10 mouse cellular contexts compared by ENCODE assay signal in the genomic region with DNA sequence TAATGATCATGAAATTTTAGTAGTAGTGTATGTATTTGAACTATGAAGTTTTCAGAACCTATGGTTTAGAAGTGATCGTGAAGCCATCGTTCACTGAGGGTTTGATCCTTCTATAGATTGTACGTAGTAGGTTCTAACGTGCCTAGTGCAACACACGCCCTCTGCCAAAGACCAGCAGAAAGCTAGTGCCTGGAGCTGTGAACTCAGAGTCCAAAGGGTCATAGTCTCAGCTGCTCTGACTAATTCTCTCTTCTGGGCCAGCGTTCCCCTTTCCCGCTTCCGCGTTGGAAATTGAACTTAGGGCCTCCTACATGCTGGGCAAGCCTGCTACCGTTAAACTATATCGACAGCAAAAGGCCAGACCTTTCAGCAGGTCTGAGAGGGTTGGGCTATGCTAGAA. TPM values are rescaled to one million over a fixed set of nuclear protein-coding genes. Genes with fewer than 3 reads are reported as not detected.
DNase-seq lines count a peak whose midpoint lies in the region; ATAC-seq and TF ChIP-seq lines count a peak whose summit lies in the region.
"Had no signal": no experiment of that assay in that cellular context is flagged by ENCODE, and none has a peak within 500 bp of the region (broad histone marks: within the 10 kb centered on the region; RNA-seq: fewer than 3 reads in every experiment).

No protein-coding gene starts in this region.

- WGBS in forebrain, embryonic 15.5 days, result 20% methylated on average over 11 of the region's 11 CpGs
- 26% methylated on average over 11 of the region's 11 CpGs for WGBS in kidney, adult 2 months

- peaks cover 4% of the 10 kb centered on the region for H3K4me1 ChIP-seq in cortical plate, adult 2 months (ENCODE audit: control insufficient read depth, insufficient read depth, low read length)
- H3K4me1 ChIP-seq in forebrain, embryonic 15.5 days, result peaks cover 24% of the 10 kb centered on the region
- H3K4me1 ChIP-seq in kidney, adult 2 months (ENCODE audit: control insufficient read depth, insufficient read depth, low read length), result peaks cover 5% of the 10 kb centered on the region; the same call in 1 of the 2 replicates

- no peaks in the 10 kb centered on the region for H3K9me3 ChIP-seq in forebrain, embryonic 15.5 days

- no peak overlapping the region for H3K9ac ChIP-seq in forebrain, embryonic 15.5 days (replicated peaks)

- TF ChIP-seq CTCF in cortical plate, adult 2 months (IDR thresholded peaks at IDR 0.05; ENCODE audit: extremely low read depth, insufficient read depth, low read length), result no peak
- no peak for TF ChIP-seq CTCF in kidney, adult 2 months (conservative IDR thresholded peaks at IDR 0.05; ENCODE audit: insufficient read depth, insufficient read length, low read depth, low read length)

- no peak overlapping the region for H3K27ac ChIP-seq in cortical plate, adult 2 months (ENCODE audit: insufficient read depth, low read length)
- H3K27ac ChIP-seq in forebrain, embryonic 15.5 days (replicated peaks), result no peak overlapping the region
- peak overlapping the region; percentile 72 for H3K27ac ChIP-seq in kidney, adult 2 months (ENCODE audit: insufficient read depth, low read depth, low read length)

- no peak for TF ChIP-seq POLR2A in cortical plate, adult 2 months (IDR thresholded peaks at IDR 0.05; ENCODE audit: extremely low read depth, insufficient read depth, low read length)
- no peak for TF ChIP-seq POLR2A in kidney, adult 2 months (IDR thresholded peaks at IDR 0.05; ENCODE audit: low read depth, low read length)

- H3K4me2 ChIP-seq in forebrain, embryonic 15.5 days (replicated peaks), result peak overlapping the region; percentile 85; the same call in 1 of the 2 replicates

- ATAC-seq in forebrain, embryonic 15.5 days (replicated peaks), result no peak

- H3K36me3 ChIP-seq in forebrain, embryonic 15.5 days, result no peaks in the 10 kb centered on the region
- H3K36me3 ChIP-seq in kidney, adult 2 months (ENCODE audit: control insufficient read depth, insufficient read depth, low read length), result no peaks in the 10 kb centered on the region

- H3K4me3 ChIP-seq in cortical plate, adult 2 months (ENCODE audit: insufficient read depth, low read length), result peak overlapping the region; percentile 55; the same call in 1 of the 2 replicates
- 0 out of 2 replicates have a peak overlapping the region, but pooled peaks have one; percentile 71 for H3K4me3 ChIP-seq in forebrain, embryonic 15.5 days
- no peak overlapping the region for H3K4me3 ChIP-seq in kidney, adult 2 months (ENCODE audit: insufficient read depth, low read depth, low read length)

- H3K27me3 ChIP-seq in forebrain, embryonic 15.5 days, result no peaks in the 10 kb centered on the region
- H3K27me3 ChIP-seq in kidney, adult 2 months (replicated peaks; ENCODE audit: control insufficient read depth, insufficient read depth, low read length), result no peaks in the 10 kb centered on the region
- H3K27me3 ChIP-seq: Patski had no signal

- DNase-seq in kidney, adult 2 months, result peak; percentile 90
- DNase-seq in lung, postnatal 36 days, result peak; percentile 35
- no peak for DNase-seq in left cerebral cortex, adult 18-20 months (ENCODE audit: low spot score in 2 of 2)
- no peak for DNase-seq in urinary bladder, postnatal 4 days (ENCODE audit: low spot score in 2 of 2)
- no peak for DNase-seq in thymus, postnatal 25 days
- DNase-seq in cerebellum, postnatal 4 days (ENCODE audit: low spot score in 2 of 2), result no peak

RNA-seq across cellular contexts. Expression of gene Sbf2, which starts 1.1 kb away (rescaled TPM):
- polyA plus RNA-seq in cortical plate, adult 2 months (2012; rRNA removed), result 32.8 and 34.2 TPM in 2 replicates
- 66.4 and 68.8 TPM in 2 replicates for polyA plus RNA-seq in forebrain, embryonic 15.5 days (2015; fragmentation: Nextera tagmentation; extraction: Ambion mirVana)
- polyA plus RNA-seq in kidney, adult 2 months (2012; rRNA removed), result 23.3 and 24.9 TPM in 2 replicates
- 10 to 100 TPM; 52.6 to 55.5 TPM for total RNA-seq in left cerebral cortex, adult 18-20 months (2021)

RNA-seq across cellular contexts. Expression of gene Adm, which starts 11.7 kb away (rescaled TPM):
- polyA plus RNA-seq in cortical plate, adult 2 months (2012; rRNA removed), result 2.0 and 3.0 TPM in 2 replicates
- polyA plus RNA-seq in forebrain, embryonic 15.5 days (2015; fragmentation: Nextera tagmentation; extraction: Ambion mirVana), result 3.7 and 5.3 TPM in 2 replicates
- 12.0 and 13.2 TPM in 2 replicates for polyA plus RNA-seq in kidney, adult 2 months (2012; rRNA removed)
- 1 to 10 TPM; 2.6 to 3.3 TPM for total RNA-seq in left cerebral cortex, adult 18-20 months (2021)
- total RNA-seq: hematopoietic stem cell, adult 5-6 weeks had no signal
- polyA plus RNA-seq: Patski had no signal

Comparison
In these comparisons a context has a peak if more than half of its experiments do, and no peak if none do; other contexts are left out.
1. DNase-seq: peak in kidney, adult 2 months (single experiment) and lung, postnatal 36 days (single experiment); none in left cerebral cortex, adult 18-20 months (0 of 2), urinary bladder, postnatal 4 days (0 of 2), thymus, postnatal 25 days (single experiment) and cerebellum, postnatal 4 days (0 of 2).